Mouse (Mus musculus) layer of hippocampus, postnatal 10 days (tissue): ENCODE measurements around the gene Trip6. TPM values are rescaled to one million over a fixed set of nuclear protein-coding genes. Genes with fewer than 3 reads are reported as not detected.
"Not testable (repeated sequence)": the region's sequence is repeated elsewhere in the genome, so short reads cannot be mapped to it uniquely, and the experiment has no call there.

ENCODE experiments used
- DNase-seq, 2 experiments: peaks; one replicate each; pipeline ENCODE4 v3.0.0; 2021; ENCODE audit warnings: low spot score in 2 of 2
- total RNA-seq, 2 experiments: library from RNA; stranded (reverse); gene quantifications; 2 replicates each; pipeline ENCODE4 v1.2.3; 2021

Gene Trip6
- total RNA-seq, 2 experiments from 2014 or later, result 6.2 to 7.7 TPM

DNA sequence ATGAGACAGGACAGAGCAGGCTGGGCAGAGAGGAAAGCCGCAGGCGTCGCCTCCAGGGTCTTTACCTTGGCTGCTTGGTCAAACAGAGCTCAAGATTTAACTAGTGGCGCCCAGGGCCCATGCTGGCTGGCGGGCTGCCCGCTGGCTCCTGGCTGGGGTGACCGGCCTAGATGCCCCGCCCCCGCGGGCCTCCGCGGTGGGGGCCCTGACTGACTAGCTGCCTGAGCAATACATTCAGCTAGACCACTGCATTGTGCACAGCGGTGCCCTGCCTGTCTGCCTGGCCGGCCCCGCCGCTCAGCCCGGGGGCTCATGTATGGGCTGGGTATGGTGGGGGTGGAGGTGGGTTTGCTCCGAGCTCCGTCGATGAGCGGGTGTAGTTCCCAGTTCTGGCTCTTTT lies 13.0 kb downstream of the Trip6 start:
- DNase-seq, result no peak

DNA sequence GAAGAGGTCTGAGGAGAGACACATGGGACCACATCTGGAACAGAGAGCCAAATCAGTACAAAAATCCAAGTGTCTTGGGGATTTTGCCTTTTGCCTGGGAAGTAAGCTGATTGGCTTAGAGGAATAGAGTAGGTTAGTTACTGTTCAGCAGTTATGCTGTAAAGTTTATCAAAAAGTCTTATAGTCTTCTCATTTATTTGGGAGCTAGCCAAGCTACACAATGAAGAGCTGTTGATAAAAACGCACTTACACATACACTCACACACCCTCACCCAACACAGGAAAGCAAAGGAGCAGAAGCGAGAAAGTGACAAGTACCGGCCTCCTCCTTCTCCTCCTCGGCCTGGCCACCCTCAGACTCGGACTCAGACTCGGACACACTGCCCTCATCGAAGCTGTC lies 15.0 kb downstream of the Trip6 start:
- DNase-seq, result no peak

DNA sequence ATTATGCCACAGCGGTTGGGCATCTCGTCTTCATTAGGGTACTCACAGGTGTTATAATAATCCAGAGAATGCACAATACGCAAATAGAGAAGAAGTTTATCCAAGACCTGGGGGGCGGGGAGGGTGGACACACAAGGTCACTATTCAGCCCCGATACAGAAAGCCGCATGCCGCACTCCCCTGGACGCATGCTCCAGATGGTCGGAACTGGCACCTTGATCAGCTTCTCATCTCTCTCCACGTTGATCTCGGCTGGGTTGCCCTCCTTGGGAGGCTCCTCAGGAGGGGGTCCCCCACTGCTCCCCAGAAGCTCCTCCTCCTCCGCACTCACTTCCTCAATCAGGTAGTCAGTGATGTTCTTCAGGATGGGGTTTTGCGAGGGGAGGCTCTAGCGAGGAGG lies 17.1 kb downstream of the Trip6 start:
- DNase-seq, result no peak

DNA sequence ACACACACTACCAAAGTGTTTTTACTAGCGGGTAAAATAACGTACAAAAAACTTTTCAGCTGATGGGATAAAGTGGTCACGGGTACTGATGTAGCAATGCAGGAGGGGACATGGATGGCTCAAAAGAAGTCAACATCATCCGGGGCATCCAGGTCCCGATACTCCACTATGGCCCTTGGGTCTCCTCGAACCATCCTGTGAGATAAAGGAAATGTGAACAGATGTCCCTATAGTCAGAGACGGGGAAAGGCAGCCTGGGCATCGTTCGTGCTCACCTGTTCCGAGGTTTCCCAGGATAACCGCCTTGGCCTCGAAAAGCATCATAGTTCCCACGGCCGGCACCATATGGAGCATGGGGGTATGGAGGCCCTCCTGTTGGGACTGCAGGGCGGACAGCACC lies 18.5 kb downstream of the Trip6 start:
- DNase-seq, result no peak

DNA sequence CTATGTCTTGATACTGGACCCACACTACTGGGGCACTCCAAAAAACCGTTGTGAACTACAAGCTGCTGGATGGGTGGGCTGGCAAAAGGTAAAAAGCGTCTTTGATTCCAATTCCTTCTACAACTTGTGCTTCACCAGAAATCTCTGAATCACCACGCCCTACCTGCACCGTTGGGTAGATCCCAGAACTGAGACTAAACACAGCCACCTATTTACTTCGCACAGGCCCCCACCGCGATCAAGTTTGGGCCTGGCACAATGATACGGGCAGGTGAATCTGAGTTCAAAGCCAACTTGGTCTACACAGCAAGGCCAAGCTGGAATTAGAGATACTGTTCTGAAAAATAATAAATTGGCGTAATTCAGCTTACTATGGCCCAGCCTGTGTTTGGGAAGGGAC lies 18.9 kb downstream of the Trip6 start:
- DNase-seq, result no peak

DNA sequence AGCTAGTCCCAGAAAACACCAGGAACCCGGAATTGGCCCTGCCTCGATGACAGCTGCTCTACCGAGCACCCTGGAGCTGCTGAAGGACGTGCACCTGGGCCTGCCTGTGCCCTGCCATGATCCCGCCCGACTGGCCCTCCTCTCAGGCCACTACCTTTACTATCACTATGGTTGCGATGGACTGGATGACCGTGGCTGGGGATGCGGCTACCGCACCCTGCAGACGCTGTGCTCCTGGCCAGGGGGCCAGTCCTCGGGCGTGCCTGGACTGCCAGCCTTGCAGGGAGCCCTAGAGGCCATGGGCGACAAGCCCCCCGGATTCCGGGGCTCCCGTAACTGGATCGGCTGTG lies 19.5 kb downstream of the Trip6 start:
- no peak for DNase-seq

DNA sequence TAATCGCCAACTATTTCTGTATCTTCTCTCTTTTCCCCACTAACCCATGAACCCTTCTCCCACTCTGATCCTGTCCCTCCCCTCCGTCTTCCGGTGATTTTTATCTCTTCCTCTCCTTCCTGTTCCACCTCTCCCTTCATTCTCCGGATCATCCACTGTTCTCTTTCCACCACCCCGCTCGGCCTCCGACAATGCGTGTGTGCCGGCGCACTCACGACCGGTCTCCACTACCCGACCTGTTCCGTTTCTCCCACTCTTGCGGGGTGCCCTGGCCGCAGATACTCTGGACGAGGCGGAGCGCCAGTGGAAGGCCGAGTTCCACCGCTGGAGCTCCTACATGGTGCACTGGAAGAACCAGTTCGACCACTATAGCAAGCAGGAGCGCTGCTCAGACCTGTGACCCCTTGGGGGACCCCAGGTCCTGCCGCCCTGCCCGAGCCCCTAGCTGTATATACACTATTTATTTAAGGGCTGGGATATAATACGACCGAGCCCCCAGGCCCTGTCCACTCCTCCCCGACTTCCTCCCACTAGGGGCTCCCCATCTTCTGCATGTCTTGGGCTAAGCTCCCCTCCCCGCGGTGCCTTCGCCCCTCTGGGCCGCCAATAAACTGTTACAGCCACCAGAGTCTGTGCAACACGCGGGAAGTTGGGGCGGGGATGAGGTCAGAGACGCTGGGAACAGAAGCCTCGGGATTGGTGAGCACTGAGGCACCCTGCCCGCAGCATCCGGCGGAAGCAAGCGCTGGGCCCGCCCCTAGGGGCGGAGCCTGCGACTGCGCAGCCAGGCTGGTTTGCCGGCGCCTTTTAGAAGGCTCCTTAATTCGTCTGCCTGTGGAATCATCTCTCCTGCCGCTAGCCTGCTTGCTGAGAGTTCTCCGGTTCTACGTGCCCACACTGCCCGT lies 20.1 kb downstream of the Trip6 start, which contains the start of gene Ufsp1:
TSS of gene Ufsp1 (plus strand) at position 791 of the 905 bp plus-strand sequence.
- DNase-seq, result peak; percentile 94 to 96

DNA sequence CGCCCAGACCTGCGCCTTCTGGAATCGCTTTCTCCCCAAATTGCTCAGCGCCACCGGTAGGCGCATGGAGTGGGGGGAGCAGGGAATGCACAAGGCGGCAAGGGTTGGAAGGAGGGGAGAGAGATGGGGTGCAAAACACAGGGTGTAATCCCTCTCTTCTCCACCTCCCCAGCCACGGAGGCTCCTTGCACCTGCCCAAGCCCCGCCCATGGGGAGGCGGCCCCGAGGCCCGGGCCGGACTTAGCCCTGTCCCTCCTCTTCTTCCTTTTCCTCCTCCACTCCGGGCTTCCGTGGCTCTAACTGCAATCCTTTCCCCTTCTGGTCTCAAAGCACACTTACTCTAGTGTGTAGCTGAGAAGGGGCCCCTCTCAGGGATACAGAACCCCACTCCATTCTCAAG lies 20.9 kb downstream of the Trip6 start:
- peak; percentile 51 to 63 for DNase-seq

DNA sequence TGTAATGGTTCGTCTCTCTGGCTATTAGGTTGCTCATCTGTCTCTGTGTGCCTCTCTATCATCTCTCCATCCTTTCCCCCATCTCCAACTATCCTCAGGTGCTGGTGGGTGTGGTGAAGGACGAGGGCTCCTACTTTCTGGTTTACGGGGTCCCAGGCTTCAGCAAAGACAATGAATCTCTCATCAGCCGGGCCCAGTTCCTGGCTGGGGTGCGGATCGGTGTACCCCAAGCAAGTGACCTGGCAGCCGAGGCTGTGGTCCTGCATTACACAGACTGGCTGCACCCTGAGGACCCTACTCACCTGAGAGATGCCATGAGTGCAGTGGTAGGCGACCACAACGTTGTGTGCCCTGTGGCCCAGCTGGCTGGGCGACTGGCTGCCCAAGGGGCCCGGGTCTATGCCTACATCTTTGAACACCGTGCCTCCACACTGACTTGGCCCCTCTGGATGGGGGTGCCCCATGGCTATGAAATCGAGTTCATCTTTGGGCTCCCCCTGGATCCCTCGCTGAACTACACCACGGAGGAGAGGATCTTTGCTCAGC lies 22.8 kb downstream of the Trip6 start:
- no peak for DNase-seq

DNA sequence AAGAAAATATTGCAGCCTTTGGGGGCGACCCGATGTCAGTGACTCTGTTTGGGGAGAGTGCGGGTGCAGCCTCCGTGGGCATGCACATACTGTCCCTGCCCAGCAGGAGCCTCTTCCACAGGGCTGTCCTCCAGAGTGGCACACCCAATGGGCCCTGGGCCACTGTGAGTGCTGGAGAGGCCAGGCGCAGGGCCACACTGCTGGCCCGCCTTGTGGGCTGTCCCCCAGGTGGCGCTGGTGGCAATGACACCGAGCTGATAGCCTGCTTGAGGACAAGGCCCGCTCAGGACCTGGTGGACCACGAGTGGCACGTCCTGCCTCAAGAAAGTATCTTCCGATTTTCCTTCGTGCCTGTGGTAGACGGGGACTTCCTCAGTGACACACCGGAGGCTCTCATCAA lies 23.5 kb downstream of the Trip6 start:
- peak; percentile 50 to 55 for DNase-seq

DNA sequence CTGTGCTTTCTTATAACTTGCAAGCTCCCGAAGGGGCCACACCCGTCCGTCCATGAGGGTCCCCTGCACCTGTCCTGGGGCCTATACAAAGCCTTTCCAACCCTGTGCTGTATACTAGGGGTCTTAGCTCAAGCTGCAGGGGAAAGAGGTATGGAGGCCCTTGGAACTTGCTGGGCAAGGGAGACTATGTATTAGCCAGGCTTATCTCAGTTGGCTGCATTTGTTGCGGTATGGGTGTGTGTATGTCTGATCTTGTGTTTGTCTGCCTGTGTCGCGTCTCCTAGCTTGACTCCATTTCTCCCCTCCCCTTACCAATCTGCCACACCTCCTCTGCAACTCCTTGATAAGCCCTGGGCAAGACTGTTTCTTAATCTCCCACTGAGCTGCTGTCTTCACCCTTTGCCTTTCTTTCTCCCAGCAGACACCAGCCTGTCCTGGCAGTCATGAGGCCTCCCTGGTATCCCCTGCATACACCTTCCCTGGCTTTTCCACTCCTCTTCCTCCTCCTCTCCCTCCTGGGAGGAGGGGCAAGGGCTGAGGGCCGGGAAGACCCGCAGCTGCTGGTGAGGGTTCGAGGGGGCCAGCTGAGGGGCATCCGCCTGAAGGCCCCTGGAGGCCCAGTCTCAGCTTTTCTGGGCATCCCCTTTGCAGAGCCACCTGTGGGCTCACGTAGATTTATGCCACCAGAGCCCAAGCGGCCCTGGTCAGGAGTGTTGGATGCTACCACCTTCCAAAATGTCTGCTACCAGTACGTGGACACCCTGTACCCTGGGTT lies 24.4 kb downstream of the Trip6 start:
- DNase-seq, result no peak

DNA sequence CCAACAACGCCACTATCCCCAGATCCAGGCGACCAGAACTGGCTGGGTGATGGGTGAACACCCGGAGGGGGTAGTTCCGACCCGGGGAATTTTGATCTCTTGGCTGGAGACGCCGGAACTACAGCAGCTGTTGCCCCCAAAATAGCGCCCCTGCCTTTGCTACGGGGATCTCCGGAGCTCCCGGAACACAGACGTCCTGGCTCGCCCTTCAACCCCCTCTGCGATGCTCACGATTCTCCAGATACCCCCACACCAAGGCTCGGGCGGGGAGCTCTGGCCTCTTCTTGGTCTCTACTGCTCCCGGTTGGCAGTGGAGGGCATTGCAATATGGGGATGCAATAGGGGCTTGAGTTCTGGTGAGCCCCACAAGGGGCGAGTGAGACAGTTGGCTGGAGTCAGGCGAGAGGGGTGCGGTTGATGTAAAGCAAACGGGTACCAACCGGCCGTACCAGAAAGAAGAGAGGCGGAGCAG lies 25.2 kb downstream of the Trip6 start:
- DNase-seq, result peak; percentile 73 to 80

DNA sequence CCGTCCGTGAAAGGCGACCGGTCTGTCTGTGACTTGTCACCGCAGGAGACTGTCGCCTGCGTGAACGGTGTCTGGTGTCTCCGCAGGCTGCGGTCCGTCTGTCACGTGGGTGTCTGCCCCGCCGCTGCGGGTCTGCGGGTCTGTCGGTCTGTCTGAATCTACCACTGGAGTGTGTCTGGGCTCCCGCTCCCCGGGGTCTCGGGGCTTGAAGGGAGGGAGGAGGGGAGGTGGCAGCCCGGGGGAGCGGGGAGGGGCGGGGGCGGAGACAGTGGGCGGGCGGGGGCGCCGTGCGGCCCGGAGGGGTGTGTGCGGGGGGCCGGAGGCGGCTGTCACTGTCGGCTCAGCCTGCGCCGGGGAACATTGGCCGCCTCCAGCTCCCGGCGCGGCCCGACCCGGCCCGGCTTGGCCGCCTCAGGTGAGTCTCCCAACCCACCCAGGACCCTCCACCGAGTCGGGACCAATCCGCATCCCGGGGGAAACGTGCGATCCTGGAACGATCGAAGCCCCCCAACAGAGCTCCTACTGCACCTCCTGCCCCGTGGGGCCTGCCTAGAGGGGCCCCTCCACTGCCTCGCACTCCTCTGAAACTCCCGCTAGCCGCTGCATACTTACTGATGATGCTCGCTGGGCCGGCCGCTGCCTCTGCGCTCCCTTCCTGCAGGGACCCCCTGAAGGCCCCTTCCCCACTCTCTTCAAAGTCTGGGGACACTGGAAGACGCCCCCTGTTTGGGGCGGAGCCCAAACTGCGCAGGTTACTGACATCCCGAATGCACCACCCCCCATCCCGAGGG lies 26.1 kb downstream of the Trip6 start:
- DNase-seq, result peak; percentile 59 to 65

DNA sequence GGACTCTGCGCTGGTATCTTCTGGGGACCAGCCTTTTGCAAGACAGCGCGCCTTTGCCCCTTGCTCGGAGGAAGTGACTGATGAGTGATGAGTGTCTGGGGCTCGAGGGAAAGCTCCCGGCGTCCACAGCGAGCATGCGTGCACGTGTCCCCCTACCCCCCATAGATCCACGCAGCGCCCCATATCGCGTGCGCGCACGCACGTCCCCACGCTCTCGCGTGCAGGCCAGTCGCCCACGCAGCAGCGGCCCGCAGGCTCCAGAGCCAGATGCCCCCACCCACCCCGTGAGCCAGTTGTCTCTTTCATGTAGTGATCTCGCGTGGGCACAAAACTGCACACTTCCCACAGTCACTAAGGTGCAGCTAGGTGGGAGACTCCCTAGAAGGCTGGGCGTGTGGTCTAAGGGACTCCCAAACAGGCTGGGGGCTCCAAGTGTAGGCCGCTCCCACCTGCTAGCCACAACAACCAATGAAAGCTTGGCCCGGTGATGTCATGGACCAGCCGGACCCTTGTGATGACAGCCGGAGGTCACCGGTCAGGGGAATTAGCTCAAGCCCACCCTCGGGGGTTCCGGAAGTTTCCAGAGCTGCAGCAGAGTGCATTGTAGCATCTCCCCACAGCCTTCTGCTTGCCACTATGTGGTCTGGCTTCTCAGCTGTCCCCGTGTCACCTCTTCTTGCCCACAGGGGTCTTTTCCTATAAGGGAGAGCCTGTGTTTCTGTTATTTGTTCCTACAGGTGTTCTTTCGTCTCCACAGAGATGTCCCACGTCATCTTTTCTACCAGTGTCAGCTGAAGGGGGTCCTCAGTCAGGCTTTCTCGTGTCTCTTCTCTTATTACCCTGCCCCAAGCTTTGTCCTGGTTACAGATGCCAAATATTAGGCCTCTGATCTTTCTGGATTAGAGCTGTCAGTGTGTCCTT lies 26.9 kb downstream of the Trip6 start, which contains the start of gene Ache:
TSS of gene Ache (plus strand) at position 488 of the 921 bp plus-strand sequence.
- DNase-seq, result peak; percentile 63 to 73

DNA sequence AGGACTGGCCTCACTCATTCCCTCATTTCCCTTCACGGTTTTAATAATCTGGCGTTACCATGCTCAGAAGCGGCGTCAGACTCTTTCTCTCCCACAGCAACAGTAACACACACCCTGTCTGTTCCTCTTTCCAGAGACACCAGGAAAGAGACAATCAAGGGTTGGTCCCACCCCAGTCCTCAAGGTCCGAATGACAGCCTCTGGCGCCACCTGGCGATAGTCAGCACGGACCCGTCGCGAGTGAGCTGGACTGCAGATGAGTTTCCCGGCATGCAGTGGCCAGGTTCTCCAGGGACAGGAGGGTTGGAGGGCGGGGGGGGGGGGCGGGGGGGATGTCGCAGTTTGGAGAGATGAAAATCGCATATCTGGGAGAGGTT lies 27.6 kb downstream of the Trip6 start:
- peak; percentile 93 to 96 for DNase-seq

DNA sequence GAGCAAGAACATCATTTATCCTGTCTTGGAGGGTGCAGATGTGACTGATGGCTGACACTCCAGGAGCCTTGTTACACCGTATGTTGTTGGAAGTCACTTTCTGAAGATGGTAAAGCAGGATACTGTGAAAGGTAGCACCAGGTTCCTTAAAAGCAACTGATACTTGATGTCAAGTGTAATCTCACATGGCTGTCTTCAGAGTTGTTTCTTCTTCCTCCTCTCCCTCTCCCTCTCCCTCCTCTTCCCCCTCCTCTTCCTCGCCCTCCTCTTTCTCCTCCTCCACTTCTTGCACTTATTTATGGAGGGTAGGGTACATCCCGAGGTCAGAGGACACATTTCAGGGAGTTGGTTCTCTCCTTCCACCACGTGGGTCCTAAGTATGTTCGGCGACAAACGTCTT lies 28.2 kb downstream of the Trip6 start:
- no peak for DNase-seq

DNA sequence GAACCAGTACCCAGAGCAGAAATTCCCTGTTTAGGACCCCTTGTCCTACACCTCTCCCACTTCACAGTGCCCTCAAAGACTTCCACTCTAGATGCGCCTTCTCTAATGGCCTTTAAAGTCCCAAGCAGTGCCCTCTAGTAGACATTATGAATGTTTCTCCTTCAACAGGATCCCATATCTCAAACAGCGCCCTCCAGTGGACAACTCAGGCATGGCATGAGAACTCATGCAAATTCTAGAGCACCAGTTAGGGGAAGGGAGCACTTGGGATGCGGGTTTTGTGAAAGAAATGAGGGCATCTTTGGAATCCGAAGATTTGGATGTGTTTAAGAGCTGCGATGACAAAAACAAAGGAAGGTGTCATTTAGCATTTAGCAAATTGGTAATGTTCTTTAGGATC lies 29.2 kb downstream of the Trip6 start:
- peak; percentile 71 for DNase-seq

DNA sequence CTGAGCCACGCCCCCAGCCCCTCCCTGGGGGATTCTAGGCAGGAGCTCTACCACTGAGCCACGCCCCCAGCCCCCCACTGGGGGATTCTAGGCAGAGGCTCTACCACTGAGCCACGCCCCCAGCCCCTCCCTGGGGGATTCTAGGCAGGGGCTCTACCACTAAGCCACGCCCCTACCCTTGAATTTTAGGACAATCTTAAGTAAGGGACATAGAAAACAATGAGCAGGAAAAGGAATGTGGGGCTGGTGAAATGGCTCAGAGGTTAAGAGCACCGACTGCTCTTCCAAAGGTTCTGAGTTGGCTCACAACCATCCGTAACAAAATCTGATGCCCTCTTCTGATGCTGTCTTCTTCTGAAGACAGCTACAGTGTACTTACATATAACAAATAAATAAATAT lies 29.8 kb downstream of the Trip6 start:
- DNase-seq, result not testable (repeated sequence)

DNA sequence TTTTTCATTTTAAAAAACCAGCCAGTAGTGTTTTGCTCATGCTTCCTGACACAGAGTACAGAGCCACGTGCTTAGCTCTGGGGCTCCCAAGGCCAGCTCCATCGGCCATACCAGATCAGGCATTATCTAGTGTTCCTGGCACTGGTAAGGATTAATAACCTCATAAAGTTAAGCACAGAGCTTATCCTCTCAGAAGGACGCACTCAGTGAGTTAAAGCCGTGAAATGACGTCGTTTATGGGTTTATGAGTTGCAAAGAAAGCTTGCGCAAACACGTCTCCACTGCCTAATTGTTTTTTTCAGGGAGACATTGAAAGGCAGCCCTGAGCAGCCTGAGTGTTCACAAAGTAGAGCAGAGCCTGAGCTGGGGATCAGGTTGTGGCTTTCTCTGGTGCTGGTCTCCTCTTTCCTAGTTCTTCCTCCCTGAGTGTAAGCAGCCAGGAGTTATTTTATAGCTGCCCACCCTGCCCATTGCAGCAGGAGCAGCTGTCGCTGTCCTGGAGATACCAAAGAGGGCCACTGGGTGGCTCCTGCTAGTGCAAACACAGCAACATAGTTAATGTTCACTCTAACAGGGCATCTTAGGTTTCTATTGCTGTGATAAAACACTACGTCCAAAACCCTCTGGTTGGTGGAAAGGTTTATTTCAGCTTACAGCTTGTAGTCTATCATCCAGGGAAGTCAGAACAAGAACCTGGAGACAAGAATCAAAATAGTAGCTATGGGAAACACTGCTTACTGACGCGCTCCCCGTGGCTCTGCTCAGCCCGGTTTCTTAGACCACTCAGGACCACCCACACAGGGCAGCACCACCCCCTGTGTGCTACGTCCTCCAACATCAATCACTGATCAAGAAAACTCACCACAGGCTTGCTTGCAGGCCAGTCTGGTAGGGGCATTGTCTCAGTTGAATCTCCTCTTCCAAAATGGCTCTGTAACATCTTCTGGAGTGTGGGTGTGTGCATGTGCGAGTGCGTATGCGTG lies 36.6 kb downstream of the Trip6 start:
- peak in 1 of 2 experiments; percentile 53 for DNase-seq
